Mouse (Mus musculus) adipocyte (in vitro differentiated cells): ENCODE measurements around the gene Sat2.

Source experiments
- DNase-seq: peaks from one replicate; pipeline ENCODE4 v3.0.0-alpha.2; 2016; ENCODE audit warnings: low spot score

Sat2 gene

GRCm38 (mm10) chr11:69633128-69633866 lies 11.5 kb downstream of the Sat2 start:
- DNase-seq, result peak; percentile 42

DNA sequence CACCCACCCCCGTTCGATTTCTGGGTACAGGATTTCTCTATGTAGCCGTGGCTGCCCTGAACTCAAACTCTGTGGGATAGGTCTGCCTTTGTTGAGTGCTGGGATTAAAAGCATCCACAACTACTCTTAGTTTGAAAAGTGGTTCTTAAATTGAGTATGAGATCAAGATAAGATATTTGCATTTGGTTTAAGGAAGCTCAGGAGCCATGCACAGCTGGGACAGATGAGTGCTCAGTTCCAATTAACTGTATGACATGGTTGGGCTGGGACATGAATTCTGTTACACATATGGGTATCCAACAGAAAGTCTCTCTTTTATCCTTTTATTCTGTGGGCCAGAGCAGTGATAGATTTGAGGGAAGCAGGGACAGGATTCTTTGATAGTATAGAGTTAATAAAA lies 13.6 kb downstream of the Sat2 start:
- no peak for DNase-seq

DNA sequence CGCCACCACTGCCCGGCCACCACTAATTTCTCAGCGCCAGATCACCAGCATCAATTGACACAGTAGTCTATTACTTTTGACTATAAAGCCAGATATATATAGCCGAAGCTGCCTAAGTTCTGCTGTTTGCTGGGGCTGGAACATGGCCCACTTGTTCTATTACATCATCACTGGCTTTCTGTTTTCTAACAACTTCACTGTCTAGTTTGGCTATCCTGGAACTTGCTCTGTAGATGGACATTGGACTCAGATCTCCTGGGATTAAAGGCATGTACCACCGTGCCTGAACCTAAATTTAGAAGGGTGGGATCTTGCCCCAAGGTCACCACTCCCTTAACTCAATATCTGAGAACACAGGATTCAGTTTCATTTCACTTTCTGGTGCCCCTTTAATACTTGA lies 24.0 kb downstream of the Sat2 start:
- DNase-seq, result no peak

- DNase-seq, result no peak
Observed at GRCm38 (mm10) chr11:69653399-69653798, 31.6 kb downstream of the Sat2 start.

- no peak for DNase-seq
Observed at GRCm38 (mm10) chr11:69654760-69655159, 32.9 kb downstream of the Sat2 start.

- no peak for DNase-seq
Observed at GRCm38 (mm10) chr11:69655264-69656064, 33.6 kb downstream of the Sat2 start, which contains the start of gene Sox15. Gene Sox15 (plus strand): TSS chr11:69655314.

DNA sequence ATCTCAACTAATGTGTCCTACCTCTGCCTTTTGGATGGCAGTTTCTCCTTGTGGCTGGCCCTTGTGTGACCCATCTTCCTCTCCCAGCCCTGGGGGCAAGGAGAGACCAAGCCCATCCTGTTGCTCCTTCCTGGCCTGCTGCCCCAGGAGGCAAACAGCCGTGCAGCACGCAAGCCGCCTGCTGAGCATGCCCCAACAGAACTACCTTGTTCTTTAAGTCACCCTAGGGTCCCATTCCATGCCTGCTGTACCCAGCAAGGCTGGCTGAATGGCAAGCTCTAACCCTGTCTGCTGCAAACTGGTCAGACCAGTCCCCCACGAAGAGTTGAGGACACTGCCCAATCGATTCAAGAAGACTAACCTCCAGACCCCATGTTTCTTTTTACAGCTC lies 34.2 kb downstream of the Sat2 start:
- DNase-seq, result no peak

DNA sequence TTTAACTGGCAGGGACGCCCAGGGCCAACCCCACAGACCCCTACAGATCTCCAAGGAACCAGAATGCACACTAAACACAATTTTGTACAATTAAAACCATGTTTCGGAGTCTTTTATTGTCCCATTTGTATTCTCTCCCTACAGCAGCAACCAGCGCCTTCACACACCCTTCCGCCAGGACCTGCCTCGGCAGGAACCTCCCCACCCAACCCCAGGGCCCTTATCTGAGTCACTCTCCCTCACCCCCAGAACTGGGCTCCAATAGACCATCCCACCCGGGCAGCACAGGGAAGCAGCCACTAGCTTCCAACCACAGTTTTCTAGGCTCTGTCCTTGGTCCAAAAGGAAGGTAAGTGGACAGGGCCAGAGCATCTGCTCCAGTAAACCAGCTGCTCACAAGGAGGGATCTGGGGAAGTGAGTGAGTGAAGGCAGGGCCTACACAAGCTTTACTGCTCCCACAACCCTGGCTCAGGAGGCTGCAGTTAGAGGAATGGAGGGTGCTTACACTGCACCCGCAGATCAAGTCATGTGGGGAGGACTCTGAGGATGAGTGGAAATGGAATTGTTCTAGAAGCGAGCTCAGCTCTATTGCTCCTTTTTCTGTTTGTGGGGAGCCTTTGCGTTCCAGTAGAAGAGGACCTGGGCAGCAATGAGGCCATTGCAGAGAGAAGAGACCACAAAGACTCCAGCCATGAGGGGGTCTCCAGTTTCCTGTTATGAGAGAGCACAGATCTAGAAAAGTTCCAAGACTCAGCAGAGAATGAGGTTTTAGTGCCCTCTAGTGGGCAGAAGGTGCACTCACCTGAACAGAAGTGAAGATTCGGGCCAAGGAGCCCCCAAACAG lies 35.0 kb downstream of the Sat2 start:
- DNase-seq, result peak; percentile 55

GRCm38 (mm10) chr11:69657462-69657881 lies 35.6 kb downstream of the Sat2 start:
- DNase-seq, result no peak

- DNase-seq, result peak; percentile 96
Observed at GRCm38 (mm10) chr11:69661221-69661881, 39.5 kb downstream of the Sat2 start.

GRCm38 (mm10) chr11:69662213-69662966 lies 40.6 kb downstream of the Sat2 start, which contains the start of gene Mpdu1:
Gene Mpdu1 (minus strand): TSS chr11:69662642.
- DNase-seq, result peak; percentile 96

- DNase-seq, result peak; percentile 56
Observed at GRCm38 (mm10) chr11:69662967-69663671, 41.3 kb downstream of the Sat2 start.

DNA sequence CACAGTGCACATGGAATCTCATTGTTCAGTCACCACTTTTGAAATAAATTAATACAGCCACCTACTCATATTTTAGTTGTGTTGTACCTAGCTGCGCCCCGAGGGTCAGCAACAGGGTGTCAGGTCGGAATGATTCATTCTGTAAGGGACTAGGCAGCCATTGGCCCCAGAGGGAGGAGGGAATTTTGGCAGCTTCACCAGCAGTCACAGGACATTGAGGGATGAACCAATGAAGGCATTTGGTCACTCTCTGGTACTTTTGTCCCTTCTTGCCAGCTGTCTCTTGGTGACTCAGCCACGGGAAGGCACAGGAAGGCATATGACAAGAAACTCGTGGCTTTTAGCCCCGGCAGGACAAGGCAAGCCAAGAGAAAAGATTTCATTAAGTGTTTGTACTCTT lies 42.0 kb downstream of the Sat2 start:
- peak; percentile 90 for DNase-seq

- no peak for DNase-seq
Observed at GRCm38 (mm10) chr11:69664841-69665240, 43.0 kb downstream of the Sat2 start.

GRCm38 (mm10) chr11:69665457-69665960 lies 43.7 kb downstream of the Sat2 start:
- DNase-seq, result no peak

DNA sequence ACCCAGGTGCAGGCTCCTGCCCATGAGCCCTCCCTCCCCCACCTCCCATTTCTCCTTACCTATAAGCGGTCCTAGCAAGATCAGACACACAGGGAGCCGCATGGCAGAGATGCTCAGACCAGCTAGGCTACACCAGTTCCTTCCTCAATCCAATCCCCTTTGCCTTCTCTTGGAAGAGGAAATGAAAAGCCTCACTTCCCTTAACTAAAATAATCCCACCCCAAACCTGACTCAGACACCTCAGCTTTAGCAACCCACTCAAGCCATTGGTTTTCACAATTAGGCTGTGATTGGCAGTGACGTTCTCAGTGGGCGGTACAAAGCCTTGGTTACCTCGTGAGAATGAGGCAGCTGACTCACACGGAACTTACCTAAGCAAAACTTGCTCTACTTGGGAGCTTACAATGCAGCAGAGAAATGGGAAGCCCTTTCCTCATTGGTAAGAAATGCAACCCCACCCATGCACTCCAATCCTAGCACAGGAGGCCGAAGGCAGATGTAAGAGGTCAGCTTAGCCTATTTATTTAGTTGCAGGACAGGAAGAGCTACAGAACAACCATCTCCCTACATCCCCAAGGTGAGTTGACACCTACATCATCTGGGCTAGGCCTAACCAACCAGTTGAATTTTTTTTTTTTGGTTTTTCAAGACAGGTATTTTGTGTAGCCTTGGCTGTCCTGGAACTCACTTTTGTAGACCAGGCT lies 44.3 kb downstream of the Sat2 start, which contains the start of gene Cd68:
Gene Cd68, minus strand, starts transcription at position 193 of the 704 bp plus-strand sequence.
- DNase-seq, result peak; percentile 54

GRCm38 (mm10) chr11:69666665-69667005 lies 44.8 kb downstream of the Sat2 start:
- DNase-seq, result no peak

DNA sequence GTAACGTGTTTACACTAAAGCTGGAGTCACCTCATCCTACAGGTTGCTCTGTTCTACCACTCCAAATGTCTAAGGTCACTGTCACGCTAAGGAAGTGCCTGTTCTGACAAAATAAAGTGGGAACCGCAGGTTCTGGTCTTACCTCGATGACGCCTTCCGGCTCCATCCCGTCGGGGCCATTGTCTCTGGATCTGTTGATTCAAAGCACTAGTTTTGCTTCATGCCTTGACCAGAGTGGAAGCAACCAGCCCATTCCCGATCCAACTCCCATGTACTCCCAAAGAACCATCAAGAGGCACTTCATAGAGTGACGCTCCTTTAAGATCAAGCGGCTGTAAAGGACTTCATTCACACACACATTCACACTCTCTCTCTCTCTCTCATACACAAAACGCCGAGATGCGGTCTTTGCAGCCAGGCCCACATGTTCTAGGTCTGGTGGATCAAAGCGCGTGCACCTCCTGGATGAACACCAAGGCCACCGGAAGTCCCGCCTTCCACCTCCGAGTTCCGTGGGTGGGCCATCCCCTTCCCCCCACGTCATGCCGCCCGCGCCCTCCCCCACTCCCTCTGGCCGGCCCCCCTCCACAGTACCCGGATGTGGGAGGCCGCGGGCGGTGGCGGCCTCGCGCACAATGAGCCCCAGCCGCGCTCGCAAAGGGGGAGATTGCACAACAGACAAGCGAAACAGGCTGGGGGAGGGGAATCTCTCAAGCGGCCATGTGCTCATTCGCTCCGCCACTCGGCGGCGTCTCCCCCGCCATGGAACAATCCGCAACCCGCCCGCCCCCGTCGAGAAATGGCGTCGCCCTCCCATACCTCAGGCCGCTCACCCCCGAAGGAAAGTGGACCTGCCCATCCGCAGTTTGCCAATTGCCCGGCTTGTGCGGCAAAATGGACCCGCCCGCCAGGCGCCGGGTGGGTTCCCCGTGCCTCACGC lies 49.2 kb downstream of the Sat2 start:
- DNase-seq, result peak; percentile 96
